Mouse (Mus musculus): ENCODE measurements around the gene Zfp526.
A peak's percentile ranks its signal among the peaks of the same experiment; 100 is the strongest.
"Not testable (repeated sequence)": the region's sequence is repeated elsewhere in the genome, so short reads cannot be mapped to it uniquely, and the experiment has no call there.

Zfp526 gene

DNA sequence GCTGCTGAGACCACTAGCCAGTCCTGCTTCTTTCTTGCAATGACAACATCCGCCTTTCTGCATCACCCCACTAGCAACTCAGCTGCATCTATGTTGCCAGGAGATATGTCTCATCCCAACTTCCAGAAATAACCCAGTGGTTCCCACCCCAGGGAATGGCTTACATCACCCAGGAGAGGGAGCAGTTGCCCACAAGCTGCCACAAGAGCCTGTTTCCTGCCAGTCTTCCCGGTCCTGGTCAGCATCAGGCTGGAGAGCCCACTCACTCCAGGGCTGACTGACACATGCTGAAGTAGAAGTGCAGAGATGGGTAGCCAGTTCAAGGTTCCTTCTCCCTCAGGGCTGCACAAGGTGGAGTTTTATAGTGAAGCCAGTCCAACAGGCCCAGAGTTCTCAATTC lies 19.8 kb downstream of the Zfp526 start:
- no peak for DNase-seq

DNA sequence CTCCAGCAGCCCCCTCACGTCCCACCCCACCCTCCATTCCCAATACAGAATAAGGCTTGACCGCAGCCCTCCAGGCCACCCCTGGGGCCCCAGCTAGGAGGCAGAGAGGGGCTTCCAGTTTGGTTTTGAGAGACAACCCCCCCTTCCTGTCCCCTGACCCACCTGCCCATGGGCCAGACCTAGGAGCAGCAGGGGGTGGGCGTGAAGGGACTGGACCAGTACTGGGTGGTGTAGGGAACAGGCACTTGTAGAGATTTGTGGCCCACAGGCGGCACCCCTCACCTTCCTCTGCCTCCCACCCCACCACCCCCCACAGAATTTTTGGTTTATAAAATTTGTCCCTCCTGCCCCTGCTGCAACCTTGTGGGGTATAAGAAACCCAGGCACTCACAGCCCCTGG lies 22.1 kb downstream of the Zfp526 start:
- no peak for DNase-seq

DNA sequence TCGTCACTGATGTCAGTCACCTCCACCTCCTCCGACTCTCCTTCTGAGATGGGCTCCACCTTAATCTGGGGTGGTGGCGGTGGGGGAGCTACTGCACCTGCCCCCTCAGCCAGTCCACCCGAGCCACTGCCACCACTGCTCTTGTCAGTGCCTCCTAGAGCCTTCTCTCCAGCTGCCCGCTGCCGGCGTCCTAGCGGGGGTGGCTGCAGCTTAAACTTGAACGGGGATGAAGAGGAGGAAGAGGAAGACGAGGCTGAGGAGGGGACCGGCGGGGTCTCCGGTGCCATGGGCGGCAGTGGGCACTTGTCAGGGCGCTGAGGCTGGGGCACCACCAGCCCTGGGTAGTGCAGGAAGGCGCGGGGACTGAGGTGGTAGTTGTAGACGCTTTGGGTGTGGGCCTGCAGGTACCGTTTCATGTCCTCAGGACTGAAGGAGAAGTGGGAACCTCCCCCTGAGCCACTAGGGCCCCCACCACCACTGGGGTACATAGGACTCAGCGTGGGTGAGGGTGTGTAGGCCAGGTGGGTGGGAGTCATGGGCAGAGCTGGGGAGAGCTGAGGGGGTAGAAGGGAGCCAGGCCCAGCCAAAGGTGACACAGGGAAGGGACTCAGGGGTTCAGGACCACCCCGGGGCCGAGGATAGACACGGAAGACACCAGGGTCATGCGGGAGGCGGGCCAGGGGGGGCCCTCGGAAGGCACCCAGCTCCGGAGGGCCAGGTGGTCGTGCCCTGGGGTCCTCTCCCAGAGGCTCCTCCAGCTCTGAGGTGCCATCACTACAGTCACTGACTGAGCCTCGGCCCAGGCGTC lies 23.5 kb downstream of the Zfp526 start:
- DNase-seq, result no peak

DNA sequence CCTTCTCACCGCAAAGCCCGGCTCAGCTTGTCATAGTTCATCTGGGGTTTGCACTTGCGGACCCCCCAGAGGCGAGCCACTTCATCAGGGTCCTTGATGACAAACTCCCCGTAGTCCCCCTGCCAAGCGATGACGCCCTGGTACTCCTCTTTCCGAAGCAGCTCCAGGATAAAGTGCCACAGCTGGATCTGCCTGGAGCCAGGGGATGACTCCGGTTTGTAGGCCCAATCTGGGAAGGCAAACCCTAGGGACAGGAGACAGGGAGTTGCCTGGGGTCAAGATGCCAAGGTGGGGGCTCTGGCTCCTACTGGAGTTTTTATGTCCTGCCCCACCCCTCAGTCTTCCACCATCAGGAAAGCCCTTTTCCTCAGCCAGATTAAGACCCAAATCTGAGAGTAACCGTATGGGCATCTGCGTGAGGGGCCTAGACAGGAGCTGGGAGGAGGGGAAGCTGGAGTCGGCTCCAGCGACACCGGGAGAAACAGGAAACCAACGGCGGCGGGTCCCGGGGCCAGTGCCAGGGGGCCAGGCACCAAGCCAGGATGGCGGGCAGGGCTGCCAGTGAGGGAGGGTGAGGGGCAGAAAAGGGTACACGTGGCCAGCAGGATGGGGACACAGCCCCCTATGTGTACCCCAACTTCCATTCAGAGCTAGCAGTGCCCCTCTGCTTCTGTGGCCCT lies 25.0 kb downstream of the Zfp526 start:
- no peak for DNase-seq

DNA sequence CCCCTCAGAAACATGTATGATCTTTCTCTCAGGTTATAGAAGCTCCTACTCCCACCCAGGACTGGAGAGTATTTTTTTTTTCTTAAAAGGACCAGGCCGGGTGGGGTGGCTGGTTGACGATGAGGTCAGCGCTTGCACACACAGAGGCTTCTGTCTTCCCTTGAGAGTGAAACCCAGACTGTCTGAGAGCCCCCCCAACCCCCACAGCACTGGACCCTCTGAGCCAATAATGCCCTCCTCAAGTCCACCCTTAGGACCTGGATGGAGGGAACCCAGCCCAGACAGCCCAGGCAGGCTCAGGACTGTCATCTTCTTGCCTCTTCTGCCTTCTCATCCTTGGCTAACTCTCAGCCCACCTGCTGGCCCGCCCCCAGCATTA lies 25.5 kb downstream of the Zfp526 start:
- no peak for DNase-seq

DNA sequence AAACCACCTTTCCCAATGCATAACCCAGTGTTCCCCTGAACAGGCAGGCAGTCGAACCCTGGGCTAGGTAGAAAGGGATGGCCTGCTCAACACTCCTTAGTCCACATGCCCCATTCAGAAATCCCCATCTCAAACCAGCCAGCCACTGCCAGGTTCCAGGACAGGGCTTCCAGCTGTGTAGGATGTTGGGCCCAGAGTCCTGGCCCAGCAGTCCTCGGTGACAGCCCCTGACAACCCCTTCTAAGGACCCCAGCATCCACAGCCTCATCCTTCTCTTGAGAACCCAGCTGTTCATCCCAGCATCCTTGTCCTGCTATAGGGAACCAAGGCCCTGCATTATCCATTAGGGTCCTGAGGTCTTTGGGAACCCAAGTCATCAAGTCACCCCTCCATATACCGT lies 26.3 kb downstream of the Zfp526 start:
- DNase-seq, result no peak

DNA sequence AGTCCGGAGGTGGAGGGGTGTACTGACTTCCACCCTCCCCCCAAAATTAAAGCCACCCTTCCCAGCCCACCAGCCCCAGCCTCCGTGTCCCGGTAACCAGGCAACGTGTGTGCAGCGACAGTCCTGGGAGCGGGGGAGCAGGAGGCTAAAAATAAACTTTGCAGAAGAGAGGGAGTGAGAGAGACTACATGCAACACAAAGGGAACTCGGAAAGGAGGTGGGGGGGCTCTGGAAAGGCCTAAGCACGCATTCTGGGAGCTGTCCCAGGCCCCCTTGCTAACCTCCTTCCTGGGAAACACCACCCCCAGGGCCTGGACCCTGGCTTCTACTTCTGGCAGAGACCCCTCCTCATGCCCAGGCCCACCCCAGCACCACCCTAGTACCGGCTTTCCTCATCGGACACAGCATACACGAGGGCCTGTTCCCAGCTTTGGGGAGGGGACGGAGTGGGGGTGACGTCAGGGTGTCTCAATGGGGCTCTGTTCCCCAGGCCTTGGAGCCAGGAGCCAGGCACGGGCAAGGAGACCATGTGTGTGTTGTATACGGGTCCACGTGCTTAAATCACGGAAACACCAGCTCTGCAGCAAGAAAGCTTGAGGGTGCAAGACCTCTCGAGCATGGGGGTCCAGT lies 26.9 kb downstream of the Zfp526 start:
- peak in 1 of 2 experiments; percentile 46 for DNase-seq

DNA sequence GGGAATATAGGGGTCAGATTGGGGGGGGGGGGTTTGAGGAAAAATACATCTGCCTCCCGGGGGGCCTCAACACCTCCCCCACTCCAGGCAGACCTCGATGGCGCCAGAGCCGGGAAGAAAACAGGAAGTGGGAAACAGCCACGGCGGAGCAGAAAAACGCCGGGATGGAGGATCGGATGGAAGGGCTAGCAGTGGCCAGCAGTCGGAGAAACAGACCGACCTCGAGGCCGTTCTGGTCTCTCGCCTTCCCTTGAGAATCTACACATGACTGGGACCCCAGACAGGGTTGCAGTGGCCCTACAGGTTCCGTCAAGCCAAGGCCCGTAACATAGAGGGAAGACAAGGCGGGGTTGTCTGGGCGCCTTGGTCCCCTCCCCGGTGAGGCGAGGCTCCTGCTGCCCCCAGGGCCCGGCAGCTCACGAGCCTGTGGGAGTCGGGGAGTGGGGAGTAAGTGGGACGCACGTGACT lies 27.7 kb downstream of the Zfp526 start:
- DNase-seq, result no peak

DNA sequence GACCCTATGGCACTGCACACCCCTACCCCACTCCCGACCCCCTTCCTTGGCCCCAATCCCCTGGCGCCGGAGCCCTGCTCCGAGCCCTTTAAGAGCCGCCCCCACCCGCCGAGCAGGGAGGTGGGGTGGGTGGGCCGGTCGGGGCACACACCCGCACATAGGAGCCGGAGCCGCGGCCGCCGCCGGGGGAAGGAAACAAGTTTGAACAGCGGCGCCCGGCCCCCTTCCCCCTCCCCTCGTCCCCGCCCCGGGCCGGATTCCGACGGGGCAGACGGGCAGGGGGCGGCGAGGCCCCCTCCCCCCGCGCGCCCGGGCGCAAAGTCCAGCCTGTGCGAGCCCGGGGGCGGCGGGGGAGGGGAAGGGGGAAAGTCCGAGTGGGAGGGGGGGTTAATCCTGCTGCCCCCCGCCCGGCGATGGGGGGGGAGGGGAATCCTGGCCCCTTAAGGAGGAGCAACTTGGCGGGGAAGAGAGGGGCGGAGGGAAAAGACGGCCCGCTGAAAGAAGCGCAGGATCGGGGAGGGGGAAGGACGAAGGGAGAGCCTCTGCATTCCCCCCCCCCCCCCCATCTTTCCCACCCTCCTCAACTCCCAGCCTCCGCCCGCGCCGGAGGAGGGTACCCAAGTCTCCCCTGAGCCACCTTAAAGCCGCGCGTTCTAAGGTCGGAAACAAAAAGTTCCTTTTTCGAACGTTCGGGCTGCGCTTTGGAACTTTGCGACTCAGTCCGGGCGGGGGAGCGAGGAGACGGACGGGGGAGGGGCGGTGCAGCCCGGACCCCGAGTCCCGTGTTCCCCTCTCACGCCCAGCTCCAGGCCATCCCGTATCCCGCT lies 28.3 kb downstream of the Zfp526 start:
- peak; percentile 80 to 86 for DNase-seq

DNA sequence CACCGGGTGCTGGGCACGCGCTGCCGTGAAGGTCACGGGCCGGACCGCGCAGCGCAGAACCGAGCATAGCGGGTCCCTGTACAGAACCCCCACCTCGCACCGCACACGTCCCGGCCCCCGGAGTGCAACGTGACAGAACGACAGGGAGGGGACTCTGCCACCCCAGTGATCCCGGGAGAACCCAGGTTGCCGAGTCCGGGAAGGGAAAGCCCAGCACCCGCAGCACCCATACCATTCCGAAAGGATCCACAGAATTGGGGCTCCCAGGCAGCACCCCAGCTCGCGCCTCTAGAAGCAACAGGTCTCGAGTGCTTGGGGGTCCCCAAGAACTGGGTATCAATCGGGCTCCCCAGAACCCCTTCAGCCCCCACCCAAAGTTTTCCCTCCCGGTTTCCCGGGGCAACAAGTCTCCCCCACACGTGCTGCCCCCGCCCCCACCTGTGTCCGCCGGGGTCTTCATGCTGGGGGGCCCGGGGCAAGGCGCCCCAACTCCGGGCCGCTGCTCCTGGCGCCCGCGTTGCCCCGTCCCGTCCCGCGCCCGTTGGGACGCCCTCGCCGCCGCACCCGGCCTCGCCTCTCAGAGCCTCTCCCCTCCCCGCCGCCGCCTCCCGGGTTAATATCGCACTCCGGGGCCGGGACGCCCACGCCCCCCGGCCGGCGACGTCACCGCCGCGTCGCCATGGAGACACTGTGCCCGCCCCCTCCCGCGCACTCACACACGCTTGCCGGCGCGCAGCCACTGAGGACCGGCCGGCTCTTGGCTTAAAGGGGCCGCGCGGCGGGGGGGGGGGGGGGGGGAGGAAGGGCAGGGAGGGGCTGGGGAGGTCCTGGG lies 29.1 kb downstream of the Zfp526 start, which contains the start of gene Erf:
Gene Erf (minus strand): TSS at position 621 of the 832 bp plus-strand sequence.
- DNase-seq, result peak; percentile 94 to 95

DNA sequence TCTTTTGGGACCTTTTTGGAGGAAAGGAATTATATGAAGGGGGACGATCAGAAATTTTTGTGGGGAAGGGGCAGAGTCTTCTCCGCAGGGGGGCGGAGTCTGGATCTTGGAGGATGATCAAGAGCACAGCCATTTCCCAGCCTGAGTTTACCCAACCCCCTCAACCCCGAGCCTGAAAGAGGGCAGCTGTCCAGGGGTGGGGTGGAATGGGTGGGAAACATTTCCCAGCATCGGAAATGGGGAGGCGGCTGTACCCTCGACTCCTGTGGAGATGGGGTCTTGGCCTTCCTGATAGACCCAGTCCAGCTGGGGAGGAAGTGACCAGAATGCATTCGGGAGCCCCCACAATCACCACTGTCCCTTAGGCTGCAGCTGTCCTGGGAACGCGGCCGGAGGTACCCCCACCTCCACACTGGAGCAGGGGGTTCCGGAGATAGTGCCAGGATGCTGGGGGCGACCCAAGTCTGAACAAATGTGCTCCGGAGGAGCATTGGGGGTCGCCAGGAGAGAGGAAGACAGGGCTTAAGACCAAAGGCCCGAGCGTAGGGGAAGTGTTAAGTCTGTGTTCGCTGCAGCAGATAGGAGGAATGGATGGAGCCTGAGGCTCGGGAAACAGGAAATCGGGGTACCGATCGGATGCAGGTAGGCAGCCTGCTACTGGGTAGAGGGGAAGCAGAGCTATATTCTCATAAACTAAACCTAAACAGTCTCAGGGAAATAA lies 30.0 kb downstream of the Zfp526 start:
- DNase-seq, result peak; percentile 22 to 65

DNA sequence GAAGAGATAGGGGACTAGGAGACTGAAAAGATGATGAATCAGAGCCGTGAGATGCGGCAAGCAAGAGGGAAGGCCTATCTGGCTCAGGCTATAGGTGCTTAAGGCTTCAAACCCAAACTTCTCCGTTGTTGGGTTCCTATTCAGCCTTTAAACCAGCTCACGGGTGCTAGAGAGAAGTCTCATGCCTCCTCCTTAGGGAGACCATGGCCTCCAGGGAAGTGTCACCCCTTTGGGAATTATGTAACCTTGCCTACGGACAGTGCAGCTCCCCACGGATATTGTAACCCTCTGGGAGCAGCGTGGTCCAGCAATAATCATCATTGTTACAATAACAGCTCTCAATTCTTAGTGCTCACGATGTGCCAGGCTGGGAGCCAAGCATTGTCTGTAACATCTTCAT lies 30.6 kb downstream of the Zfp526 start:
- no peak for DNase-seq

DNA sequence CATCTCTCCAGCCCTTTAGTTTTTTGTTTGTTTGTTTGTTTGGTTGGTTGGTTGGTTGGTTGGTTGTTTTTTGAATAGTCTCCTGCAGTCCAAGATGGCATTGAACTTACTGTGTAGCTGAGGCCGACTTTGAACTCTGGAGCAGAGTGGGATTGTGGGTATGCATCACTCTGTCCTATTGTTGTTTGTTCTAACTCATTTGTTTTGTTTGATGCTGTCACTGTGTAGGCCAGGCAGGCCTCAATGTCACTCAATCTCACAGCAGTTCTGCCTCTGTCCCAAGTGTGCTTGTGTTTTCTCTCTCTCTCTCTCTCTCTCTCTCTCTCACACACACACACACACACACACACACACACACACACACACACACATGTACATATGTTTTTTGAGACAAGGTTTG lies 40.7 kb downstream of the Zfp526 start:
- no peak for DNase-seq

DNA sequence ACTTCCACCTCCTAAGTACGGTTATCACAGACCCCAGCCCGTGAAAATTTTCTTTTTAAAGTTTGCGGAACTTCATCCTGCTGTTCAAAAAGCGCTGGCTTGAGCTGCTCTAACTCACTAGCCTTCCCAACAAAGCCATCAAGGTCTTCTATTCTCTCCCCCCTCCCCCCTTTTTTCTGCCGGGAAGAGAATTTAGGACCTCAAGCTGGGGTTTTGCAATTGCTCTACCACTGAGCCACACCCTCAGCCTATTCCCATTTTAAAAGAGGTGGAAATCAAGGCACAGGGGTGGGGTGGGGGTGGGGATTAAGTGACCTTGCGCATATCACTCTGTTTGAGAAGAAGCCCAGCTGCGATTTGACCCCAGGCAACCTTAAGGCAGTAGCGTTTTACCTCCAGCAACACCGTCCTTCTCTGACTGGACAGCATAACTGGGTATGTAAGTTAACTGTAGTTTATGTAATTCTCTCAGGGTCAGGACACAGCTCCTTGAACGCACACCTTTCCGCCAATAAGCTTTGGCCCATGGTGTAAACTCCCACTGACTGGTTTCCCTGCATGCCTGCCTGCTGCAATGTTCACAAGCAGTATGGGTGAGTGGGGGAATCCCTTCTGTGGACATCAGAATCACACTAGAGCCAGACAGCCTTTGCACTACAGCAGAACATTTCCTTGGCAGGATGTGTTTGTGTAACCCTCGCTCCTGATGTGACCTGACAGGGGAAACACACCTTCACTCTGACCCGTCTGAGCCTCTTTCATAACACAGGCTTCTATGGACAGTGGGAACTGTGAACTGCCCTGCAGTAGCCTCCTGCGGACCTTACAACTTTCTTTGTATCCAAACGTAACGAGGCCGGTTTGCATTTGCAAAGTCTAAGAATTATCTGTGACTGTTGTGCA lies 43.0 kb downstream of the Zfp526 start:
- DNase-seq, result no peak

DNA sequence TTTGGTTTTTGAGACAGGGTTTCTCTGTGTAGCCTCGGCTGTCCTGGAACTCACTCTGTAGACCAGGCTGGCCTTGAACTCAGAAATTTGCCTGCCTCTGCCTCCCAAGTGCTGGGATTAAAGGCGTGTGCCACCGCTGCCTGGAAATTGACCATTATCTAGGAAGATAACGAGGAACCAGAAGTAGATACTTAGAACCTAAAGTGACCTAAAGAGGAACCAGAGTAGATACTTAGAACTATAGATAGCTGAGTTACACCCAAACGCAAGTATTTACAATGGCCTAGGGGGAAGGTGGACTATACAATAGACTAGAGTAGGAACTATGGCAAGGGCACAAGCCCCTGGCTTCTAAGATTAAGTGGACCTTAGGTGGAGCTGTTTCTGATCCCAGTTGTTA lies 44.5 kb downstream of the Zfp526 start:
- not testable (repeated sequence) for DNase-seq

DNA sequence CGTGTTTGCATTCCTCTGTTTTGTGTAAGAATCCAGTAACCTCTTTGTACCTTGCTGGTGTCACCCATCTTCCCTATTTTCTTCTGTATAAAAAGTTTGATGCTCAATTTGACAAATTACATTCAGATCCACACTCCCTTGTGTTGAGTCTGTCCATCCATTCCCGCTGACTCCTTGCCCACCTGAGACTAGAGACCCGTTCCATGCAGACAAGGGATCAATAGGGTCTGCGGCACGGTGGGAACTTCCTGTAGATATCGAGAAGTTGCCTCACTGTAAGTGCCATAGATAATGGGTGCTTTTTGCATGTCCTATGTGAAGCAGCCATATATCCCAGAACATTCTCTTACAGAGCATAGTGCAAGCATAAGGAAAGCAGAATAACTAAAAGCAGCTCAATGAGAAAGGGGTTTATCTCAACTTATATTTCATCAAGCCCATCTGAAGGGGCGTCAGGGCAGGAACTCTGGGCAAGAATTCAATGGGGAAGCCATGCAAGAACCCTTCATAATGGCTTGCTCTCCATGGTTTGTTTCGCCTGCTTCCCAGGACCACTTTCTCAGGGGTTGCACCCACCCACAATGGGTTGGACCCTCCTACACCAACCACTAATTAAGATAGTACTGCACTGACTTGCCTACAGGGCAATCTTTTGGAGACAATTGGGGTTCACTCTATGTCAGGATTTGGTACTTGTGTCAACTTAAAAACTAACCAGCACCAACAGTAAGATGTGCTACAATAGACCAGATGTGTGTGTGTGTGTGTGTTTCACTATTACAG lies 45.1 kb downstream of the Zfp526 start:
- DNase-seq, result no peak

DNA sequence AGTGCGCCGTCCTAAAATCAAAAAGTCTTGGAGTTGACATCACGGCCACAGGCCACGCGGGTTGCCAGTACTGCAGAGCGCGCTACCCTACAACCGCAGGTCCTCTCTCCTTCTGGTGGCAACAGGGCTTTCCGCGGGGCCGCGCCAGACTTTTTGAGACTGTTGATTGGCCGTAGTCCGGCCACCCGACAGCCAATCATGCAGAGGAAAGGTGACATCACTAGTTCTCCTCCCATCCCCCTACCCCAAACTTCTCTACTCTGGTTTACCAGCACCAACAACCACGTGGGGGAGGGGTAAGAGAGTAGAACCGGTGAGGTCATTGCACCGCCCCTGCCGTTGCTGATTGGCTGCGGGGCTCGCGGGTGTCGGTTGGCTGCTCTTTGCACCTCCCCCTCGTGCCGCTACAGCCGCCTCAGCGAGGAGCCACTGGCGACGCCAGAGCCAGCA lies 46.1 kb downstream of the Zfp526 start, which contains the start of gene Cic:
Gene Cic (plus strand): TSS at position 404 of the 450 bp plus-strand sequence.
- peak; percentile 97 to 99 for DNase-seq

DNA sequence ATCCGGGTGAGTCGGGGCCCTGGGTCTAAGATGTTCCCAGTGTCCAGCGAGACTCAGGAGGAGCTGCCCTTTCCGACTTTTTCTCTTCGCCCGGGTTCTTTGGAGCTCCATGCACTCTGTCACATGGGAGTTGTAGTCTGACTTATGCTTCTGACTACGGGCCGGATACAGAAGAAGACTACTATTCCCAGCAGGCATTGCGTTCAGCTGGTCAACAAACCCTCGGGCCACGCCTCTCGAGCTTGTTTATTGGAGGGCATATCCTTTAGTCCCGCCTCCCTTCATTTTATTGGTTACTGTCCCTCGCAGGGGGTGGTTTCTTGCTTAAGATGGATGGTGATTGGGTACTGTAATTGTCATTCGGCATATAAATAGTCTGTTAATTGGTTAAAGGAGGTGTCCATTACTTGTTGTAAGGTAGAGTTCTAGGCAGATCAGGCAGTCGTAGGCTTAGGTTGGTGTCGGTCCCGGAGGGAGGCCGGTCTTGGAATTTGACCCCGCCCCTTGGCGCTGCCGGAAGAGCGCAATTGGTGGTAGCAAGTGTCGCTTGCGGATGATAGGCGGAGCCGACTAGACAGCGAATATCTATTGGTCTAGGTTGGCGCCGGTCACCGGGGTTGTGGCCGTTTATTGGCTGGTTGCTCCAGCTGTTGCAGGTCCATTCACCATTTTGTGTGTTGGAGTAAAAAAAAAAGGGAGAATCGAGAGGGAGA lies 46.7 kb downstream of the Zfp526 start:
- peak; percentile 97 to 100 for DNase-seq
